Mouse (Mus musculus): ENCODE results near the gene Ager.

The Ager gene

GRCm38 (mm10) chr17:34597566-34598095, at the start of gene Ager:
TSS of gene Ager (plus strand) at chr17:34597862.
- DNase-seq = peak in 1 of 2 experiments; percentile 35

GRCm38 (mm10) chr17:34549156-34549555, 48.5 kb upstream of the Ager start:
- DNase-seq = no peak

GRCm38 (mm10) chr17:34549843-34550242, 47.8 kb upstream of the Ager start:
- DNase-seq = no peak

GRCm38 (mm10) chr17:34555483-34555882, 42.2 kb upstream of the Ager start:
- peak; percentile 91 for DNase-seq

GRCm38 (mm10) chr17:34556406-34556805, 41.3 kb upstream of the Ager start:
- no peak for DNase-seq

GRCm38 (mm10) chr17:34557411-34557810, 40.3 kb upstream of the Ager start:
- DNase-seq = no peak

GRCm38 (mm10) chr17:34559116-34559515, 38.5 kb upstream of the Ager start:
- DNase-seq = no peak

- DNase-seq = no peak
Measured at GRCm38 (mm10) chr17:34559895-34560294, 37.8 kb upstream of the Ager start.

GRCm38 (mm10) chr17:34560438-34560837, 37.2 kb upstream of the Ager start:
- no peak for DNase-seq

- no peak for DNase-seq
Measured at GRCm38 (mm10) chr17:34561200-34561599, 36.5 kb upstream of the Ager start.

GRCm38 (mm10) chr17:34562595-34562994, 35.1 kb upstream of the Ager start:
- no peak for DNase-seq

GRCm38 (mm10) chr17:34563354-34563753, 34.3 kb upstream of the Ager start:
- DNase-seq = no peak

GRCm38 (mm10) chr17:34564003-34564421, 33.6 kb upstream of the Ager start, which contains the start of gene Notch4:
TSS of gene Notch4 (plus strand) at chr17:34564268.
- peak; percentile 57 to 73 for DNase-seq

GRCm38 (mm10) chr17:34564796-34565195, 32.9 kb upstream of the Ager start:
- DNase-seq = peak; percentile 50 to 71

GRCm38 (mm10) chr17:34567311-34567710, 30.4 kb upstream of the Ager start:
- peak in 1 of 2 experiments; percentile 43 for DNase-seq

- no peak for DNase-seq
Measured at GRCm38 (mm10) chr17:34568421-34568820, 29.2 kb upstream of the Ager start.

- no peak for DNase-seq
Measured at GRCm38 (mm10) chr17:34569919-34570318, 27.7 kb upstream of the Ager start.

GRCm38 (mm10) chr17:34571875-34572274, 25.8 kb upstream of the Ager start:
- peak in 1 of 2 experiments; percentile 35 for DNase-seq

GRCm38 (mm10) chr17:34572361-34572760, 25.3 kb upstream of the Ager start:
- DNase-seq = peak in 1 of 2 experiments; percentile 49

GRCm38 (mm10) chr17:34576577-34576976, 21.1 kb upstream of the Ager start:
- no peak for DNase-seq

- DNase-seq = no peak
Measured at GRCm38 (mm10) chr17:34578070-34578469, 19.6 kb upstream of the Ager start.

- no peak for DNase-seq
Measured at GRCm38 (mm10) chr17:34582528-34582927, 15.1 kb upstream of the Ager start.

GRCm38 (mm10) chr17:34583397-34583796, 14.3 kb upstream of the Ager start:
- DNase-seq = no peak

GRCm38 (mm10) chr17:34583819-34584218, 13.8 kb upstream of the Ager start:
- no peak for DNase-seq

- no peak for DNase-seq
Measured at GRCm38 (mm10) chr17:34585121-34585520, 12.5 kb upstream of the Ager start.

All from kidney, postnatal 4 days (tissue).